Mouse (Mus musculus): ENCODE measurements around the gene Elavl3. TPM values are rescaled to one million over a fixed set of nuclear protein-coding genes. Genes with fewer than 3 reads are reported as not detected.

The Elavl3 gene
- polyA plus RNA-seq, 1 experiment from 2014 or later = 0.10 TPM

DNA sequence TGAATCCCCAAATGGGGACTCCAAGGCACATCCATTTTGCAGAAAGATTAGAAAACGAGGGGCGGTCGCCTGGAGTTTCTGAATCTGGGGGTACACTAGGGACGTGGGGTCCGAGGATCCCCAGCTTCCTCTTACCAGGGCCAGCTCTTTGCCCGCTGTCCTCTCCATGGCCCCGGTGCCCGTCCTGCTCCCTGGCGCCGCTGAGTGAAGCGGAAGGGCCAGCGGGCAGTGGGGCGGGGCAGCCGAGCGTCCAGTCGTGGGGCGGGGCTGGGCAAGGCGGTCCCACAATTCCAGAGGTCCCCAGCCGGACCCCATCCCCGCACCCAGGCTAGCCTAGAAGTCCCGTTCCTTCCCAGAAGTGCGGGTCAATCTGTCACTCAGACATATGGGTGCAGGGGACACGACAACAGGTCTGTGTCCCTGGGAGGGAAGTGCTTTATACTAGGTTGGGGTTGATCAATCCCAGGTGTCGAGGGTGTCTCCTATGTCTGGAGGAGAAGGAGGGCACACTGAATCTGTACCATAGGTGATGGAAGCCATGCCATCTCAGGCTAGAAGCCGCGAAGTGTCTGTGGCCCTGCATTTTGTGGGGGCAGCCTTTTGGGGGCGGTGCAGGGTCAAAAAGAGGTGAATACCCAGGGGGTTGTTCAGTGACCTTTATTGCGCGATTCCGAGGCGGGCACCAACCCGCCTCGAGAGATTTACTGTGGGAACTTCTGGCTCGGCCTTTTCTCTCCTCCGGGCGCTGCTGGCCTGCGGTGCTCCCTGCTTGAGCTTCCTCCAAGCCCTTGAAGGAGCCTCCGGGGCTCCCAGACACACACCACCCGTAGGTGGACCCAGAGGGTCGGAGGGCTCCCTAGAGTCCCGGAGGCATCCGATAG is 62.4 kb downstream of the Elavl3 start, which contains the start of gene Rgl3:
Gene Rgl3, minus strand, starts transcription at position 217 of the 881 bp plus-strand sequence.
- CTCF ChIA-PET = interaction anchor here (1.2 to 1.4 kb wide), 2 partner anchors 11 to 26 kb away, joined by 4 to 5 read pairs; no protein-coding TSS in a partner anchor
- no peak for DNase-seq (ENCODE audit: low read depth, low spot score)
- POLR2A ChIA-PET = interaction anchor here (1.3 kb wide), 1 partner anchor 13 kb away, joined by 3 read pairs; the partner anchor contains the start of genes Ccdc151 and Prkcsh
- in situ Hi-C loops (cut with MboI; ENCODE audit: low pct_unique_long_range_greater_than_20kb) = no loop called here
- no peak for TF ChIP-seq CTCF (IDR thresholded peaks at IDR 0.05)
- ATAC-seq = peak; percentile 82
- H3K27me3 ChIP-seq = no peaks in the 10 kb centered on the region

DNA sequence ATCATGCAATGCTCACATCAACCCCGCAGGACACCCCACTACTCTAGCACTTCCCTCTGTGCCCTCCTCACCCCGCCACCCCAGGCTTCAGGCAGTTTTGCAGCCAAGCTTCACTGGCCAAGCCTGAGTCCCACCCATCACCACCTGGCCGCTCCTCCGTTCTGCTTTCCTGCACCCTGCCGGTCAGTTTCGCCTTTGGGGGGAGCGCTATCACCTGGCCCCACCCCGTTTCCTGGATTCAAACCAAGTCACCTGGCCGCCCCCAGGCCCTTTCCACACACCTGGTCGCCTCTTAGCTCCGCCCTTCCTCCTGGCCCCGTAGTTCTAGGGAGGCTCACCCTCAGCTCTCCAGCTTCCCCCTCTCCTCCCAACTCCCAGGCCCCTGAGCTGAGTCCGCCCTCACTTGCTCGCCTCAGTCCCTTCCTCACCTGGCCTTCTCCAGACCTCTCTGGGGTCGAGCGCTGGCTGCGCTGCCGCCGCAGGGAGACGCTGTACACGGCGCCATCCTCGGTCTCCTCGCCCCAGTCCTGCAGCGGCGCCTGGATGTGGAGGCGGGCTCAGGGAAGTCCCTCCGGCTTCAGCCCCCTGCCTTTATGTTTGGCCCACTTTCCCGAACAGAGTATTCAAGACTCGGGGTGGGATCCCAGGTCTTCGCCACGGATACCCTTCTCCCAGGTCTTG is 63.3 kb downstream of the Elavl3 start:
- TF ChIP-seq CTCF (IDR thresholded peaks at IDR 0.05) = no peak
- ATAC-seq (peak; percentile 44), DNase-seq (ENCODE audit: low read depth, low spot score) (no peak)
- in situ Hi-C loops (cut with MboI; ENCODE audit: low pct_unique_long_range_greater_than_20kb) = no loop called here
- no peaks in the 10 kb centered on the region for H3K27me3 ChIP-seq
- POLR2A ChIA-PET = interaction anchor here (1.3 kb wide), 1 partner anchor 14 kb away, joined by 3 read pairs; the partner anchor contains the start of genes Ccdc151 and Prkcsh
- CTCF ChIA-PET = interaction anchor here (1.2 to 1.4 kb wide), 2 partner anchors 10 to 25 kb away, joined by 4 to 5 read pairs; no protein-coding TSS in a partner anchor

DNA sequence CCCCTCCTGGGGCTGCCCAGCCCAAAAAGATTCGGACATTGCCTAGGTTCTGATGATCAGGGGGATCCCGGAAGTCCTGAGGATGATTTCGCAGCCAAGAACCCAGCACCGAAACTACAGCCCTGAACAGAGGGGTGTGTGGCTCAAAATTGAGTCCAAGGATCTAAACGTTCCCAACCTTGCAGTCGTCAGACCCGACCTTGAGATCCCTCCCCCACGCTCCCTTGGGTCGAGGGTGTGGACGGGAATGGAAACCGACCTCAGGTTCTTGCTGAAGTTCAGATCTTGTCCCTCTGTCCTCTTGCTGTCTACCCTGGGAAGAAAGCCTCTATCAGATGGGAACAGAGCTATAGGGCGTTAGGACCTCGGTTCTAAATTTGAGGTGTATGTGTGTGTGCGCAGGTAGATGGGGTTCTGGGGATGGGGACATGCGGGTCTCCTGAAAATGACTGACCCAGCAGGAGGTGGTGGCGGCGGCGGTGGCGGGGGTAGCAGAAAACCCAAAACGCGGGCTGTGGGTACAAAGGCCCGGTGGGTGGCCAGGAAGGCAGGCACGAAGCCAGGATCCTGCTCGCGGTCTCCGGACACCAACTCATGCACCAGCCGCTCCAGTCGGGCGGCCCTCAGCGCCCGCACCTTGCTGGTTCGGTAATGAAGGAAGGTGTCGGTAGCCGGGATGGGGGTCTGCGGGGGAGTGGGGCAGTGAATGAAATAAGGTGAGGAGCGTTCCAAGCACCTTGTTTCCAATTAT is 64.1 kb downstream of the Elavl3 start:
- no peak for ATAC-seq
- no peaks in the 10 kb centered on the region for H3K27me3 ChIP-seq
- no peak for TF ChIP-seq CTCF (IDR thresholded peaks at IDR 0.05)
- in situ Hi-C loops (cut with MboI; ENCODE audit: low pct_unique_long_range_greater_than_20kb) = no loop called here
- ChIA-PET CTCF (interaction anchor here (1.2 to 1.4 kb wide), 2 partner anchors 9 to 24 kb away, joined by 4 to 5 read pairs; no protein-coding TSS in a partner anchor), POLR2A (no interaction called here)
- no peak for DNase-seq (ENCODE audit: low read depth, low spot score)

DNA sequence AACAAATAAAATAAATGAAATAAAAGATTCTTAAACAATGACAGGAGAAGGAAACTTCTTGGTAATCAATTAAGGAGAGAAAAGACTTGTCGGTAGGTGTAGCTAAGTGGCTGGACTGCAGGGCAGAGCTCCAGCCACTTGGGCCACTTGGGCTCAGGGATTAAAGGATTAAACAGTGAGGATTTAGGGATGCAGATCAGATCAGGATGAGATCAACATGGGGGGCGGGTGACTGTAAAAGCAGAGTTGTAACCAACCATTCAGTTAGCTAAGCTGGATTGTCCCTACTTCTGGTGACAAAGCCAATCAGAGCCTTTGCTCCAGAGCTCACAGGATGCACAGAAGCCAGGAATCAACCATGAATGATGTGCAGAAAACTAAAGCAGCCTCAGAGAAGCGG is 67.9 kb downstream of the Elavl3 start:
- ChIA-PET CTCF (no interaction called here), POLR2A (no interaction called here)
- in situ Hi-C loops (cut with MboI; ENCODE audit: low pct_unique_long_range_greater_than_20kb) = no loop called here
- DNase-seq (ENCODE audit: low read depth, low spot score) (no peak), ATAC-seq (no peak)
- TF ChIP-seq CTCF (IDR thresholded peaks at IDR 0.05) = no peak
- H3K27me3 ChIP-seq = no peaks in the 10 kb centered on the region

DNA sequence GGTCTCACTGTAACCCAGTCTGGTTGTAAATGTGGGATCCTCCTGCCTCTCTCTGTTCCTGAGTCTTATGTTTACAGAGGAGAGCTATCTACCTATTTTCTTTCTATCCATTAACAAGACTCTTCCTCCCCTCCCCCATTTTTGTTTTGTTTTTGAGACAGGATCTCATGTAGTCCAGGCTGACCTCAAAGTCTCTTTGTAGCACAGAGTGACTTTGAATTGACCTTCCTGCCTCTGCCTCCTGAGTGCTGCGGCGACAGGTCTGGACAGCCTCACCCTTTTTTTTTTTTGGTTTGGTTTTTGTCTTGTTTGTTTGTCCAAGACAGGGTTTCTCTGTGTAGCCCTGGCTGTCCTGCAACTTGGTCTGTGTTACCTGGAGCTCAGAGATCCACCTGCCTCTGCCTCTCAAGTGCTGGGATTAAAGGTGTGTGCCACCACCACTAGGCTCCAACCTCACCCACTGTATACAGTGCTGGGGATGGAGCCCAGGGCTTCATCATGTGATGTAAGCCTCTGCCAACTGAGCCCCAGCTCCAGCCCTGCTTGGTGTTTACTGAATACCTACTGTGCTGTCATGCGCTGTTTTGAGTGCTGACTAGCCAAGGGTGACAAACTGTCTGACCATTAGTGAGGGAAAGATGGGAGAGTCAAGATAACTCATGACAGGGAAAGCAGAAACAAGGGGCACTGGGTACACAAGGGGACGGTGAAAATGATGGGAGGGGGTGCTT is 73.3 kb downstream of the Elavl3 start:
- DNase-seq (ENCODE audit: low read depth, low spot score) (no peak), ATAC-seq (no peak)
- TF ChIP-seq CTCF (IDR thresholded peaks at IDR 0.05) = no peak
- in situ Hi-C loops (cut with MboI; ENCODE audit: low pct_unique_long_range_greater_than_20kb) = no loop called here
- H3K27me3 ChIP-seq = no peaks in the 10 kb centered on the region
- ChIA-PET CTCF (interaction anchor here (0.9 to 1.7 kb wide), 3 partner anchors 10 to 14 kb away, joined by 3 to 4 read pairs (median 3); partner anchors contain the start of gene Rgl3), POLR2A (interaction anchor here (1.1 kb wide), 1 partner anchor 10 kb away, joined by 3 read pairs; no protein-coding TSS in a partner anchor)

DNA sequence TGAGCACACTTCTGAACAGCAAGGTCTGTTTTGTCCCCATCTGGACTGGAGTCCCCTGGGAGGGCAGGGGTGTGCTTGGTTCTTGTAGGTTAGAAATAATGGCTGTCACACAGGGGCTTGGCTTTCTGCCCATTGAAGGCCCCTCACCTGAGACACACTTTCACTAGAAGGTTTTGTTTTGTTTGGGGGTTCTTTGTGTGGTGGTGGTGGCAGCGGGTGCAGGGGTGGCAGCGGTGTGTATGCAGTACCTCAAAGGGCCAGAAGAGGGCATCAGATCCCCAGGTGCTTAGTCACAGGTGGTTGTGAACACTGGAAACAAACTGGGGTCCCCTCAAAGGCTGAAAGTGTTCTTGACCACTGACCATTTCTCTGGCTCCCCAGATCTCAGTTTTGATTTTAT is 73.9 kb downstream of the Elavl3 start:
- CTCF ChIA-PET = interaction anchor here (1.1 to 1.7 kb wide), 2 partner anchors 11 to 14 kb away, joined by 3 to 4 read pairs; partner anchors contain the start of gene Rgl3
- POLR2A ChIA-PET = no interaction called here
- no peak for DNase-seq (ENCODE audit: low read depth, low spot score)
- TF ChIP-seq CTCF (IDR thresholded peaks at IDR 0.05) = no peak
- no peaks in the 10 kb centered on the region for H3K27me3 ChIP-seq
- no peak for ATAC-seq
- in situ Hi-C loops (cut with MboI; ENCODE audit: low pct_unique_long_range_greater_than_20kb) = no loop called here

DNA sequence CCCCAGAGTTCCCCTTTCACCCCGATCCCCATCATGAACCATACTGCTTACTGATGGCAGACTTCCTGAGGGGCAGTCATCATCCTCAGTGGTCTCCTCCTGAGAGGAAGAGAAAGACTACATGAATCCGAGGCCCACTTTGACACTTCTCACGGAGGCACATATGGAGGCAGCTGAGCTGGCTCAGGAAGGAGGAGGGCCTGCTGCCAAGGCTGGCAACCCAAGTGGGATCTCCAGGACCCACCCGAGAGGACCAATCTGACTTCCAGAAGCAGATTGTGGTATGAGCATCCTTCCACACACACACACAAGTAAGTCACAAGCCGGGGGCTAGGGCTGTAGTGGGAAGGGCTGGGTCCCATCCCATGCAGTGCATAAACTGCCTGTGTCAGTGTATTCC is 74.5 kb downstream of the Elavl3 start:
- no peak for TF ChIP-seq CTCF (IDR thresholded peaks at IDR 0.05)
- H3K27me3 ChIP-seq = no peaks in the 10 kb centered on the region
- in situ Hi-C loops (cut with MboI; ENCODE audit: low pct_unique_long_range_greater_than_20kb) = no loop called here
- CTCF ChIA-PET = no interaction called here
- ATAC-seq = no peak
- POLR2A ChIA-PET = no interaction called here
- DNase-seq (ENCODE audit: low read depth, low spot score) = no peak

DNA sequence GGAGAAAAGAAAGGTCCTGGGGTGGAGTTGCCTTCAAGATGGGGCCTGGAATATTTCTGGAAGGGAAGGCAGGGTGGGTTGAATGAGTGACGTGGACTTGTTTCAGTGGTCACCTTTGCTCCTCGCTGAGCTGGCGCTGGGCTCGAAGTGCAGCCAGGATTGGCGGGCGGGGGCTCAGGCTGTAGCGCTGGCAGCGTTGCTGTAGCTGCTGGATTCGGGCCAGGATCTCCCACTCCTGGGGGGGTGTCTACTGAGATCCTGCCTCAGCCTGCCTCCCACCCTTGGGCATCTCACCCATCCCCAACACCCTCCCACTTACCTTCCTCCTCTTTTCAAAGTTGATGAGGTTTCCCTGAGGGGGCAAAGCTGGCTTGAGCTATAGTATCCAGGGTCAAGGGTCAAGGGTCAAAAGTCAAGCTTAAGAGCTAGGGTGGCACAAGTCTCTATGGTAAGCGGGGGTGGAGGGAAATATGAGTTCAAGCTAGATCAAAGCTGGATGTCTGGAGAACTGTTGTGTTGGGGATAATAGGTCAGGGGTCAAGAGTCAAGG is 75.1 kb downstream of the Elavl3 start:
- no peak for DNase-seq (ENCODE audit: low read depth, low spot score)
- in situ Hi-C loops (cut with MboI; ENCODE audit: low pct_unique_long_range_greater_than_20kb) = no loop called here
- no peaks in the 10 kb centered on the region for H3K27me3 ChIP-seq
- no peak for ATAC-seq
- ChIA-PET CTCF (no interaction called here), POLR2A (no interaction called here)
- TF ChIP-seq CTCF (IDR thresholded peaks at IDR 0.05) = no peak

DNA sequence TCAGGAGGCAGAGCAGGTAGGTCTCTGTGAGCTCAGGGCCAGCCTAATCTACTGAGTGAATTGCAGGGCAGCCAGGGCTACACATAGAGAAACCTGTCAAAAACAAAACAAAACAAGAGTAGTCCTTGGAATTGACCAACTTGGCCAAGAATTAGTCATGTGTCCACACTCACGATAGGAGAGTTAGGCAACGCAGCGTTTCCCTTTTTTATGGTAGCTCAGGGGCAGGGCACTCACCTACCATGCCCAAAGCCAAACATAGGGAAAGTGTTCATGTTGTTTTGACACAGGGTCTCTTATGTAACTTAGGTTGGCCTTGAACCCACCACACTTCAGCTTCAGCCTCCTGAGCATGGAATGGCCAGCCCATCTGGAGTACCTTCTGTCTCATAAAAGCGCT is 82.5 kb downstream of the Elavl3 start:
- H3K27me3 ChIP-seq = no peaks in the 10 kb centered on the region
- in situ Hi-C loops (cut with MboI; ENCODE audit: low pct_unique_long_range_greater_than_20kb) = no loop called here
- DNase-seq (ENCODE audit: low read depth, low spot score) (no peak), ATAC-seq (no peak)
- CTCF ChIA-PET = no interaction called here
- POLR2A ChIA-PET = interaction anchor here (1.1 kb wide), 1 partner anchor 10 kb away, joined by 3 read pairs; no protein-coding TSS in a partner anchor
- TF ChIP-seq CTCF (IDR thresholded peaks at IDR 0.05) = no peak
